Mouse (Mus musculus) forebrain, embryonic 16.5 days (tissue): ENCODE data around the gene Mov10. TPM values are rescaled to one million over a fixed set of nuclear protein-coding genes. Genes with fewer than 3 reads are reported as not detected.
"Not testable (repeated sequence)": the region's sequence is repeated elsewhere in the genome, so short reads cannot be mapped to it uniquely, and the experiment has no call there.

Experiments
- ATAC-seq: fragments of 200-750 bp; cut with Nextera tagmentation; 2 replicates; pipeline ENCODE4 v1.8.0; 2017; ENCODE audit warnings: mild to moderate bottlenecking, moderate library complexity
- H3K27ac ChIP-seq: fragments of 300-500 bp; sonication (generic); 2 replicates; pipeline ENCODE4 v1.5.1; 2014; ENCODE audit warnings: low read length, control low read depth
- H3K27me3 ChIP-seq: fragments of 300-500 bp; sonication (generic); replicated peaks from 2 replicates; pipeline ENCODE4 v1.6.1; 2014; ENCODE audit warnings: low read length; ENCODE audit not compliant: control insufficient read depth, insufficient read depth
- H3K36me3 ChIP-seq: fragments of 300-500 bp; sonication (generic); 2 replicates; pipeline ENCODE4 v1.6.1; 2014; ENCODE audit not compliant: control insufficient read depth, insufficient read depth
- H3K4me1 ChIP-seq: fragments of 300-500 bp; sonication (generic); replicated peaks from 2 replicates; pipeline ENCODE4 v1.6.1; 2014; ENCODE audit warnings: low read length; ENCODE audit not compliant: control insufficient read depth, insufficient read depth
- H3K4me2 ChIP-seq: fragments of 300-500 bp; sonication (generic); 2 replicates; pipeline ENCODE4 v1.6.1; 2014; ENCODE audit warnings: mild to moderate bottlenecking, low read length, control low read depth
- H3K4me3 ChIP-seq: fragments of 300-500 bp; sonication (generic); replicated peaks from 2 replicates; pipeline ENCODE4 v1.5.1; 2014; ENCODE audit warnings: mild to moderate bottlenecking, low read length, control low read depth
- H3K9ac ChIP-seq: fragments of 300-500 bp; sonication (generic); replicated peaks from 2 replicates; pipeline ENCODE4 v1.6.1; 2014; ENCODE audit warnings: low read depth, low read length, control low read depth
- H3K9me3 ChIP-seq: fragments of 300-500 bp; sonication (generic); 2 replicates; pipeline ENCODE4 v1.6.1; 2016; ENCODE audit warnings: low read length; ENCODE audit not compliant: control insufficient read depth
- WGBS: fragments of 180-500 bp; shearing (Covaris S2); extraction: QIAGEN DNeasy Blood & Tissue Kit; methylation state at CpG from one replicate; pipeline ENCODE4 v1.1.7; 2014; 5-methylcytosine and 5-hydroxymethylcytosine counted together
- polyA plus RNA-seq: library from polyadenylated mRNA; unstranded; fragments of >200 nt; fragmentation: Nextera tagmentation; extraction: Ambion mirVana; gene quantifications from 2 replicates; pipeline ENCODE4 v1.2.1, GENCODE M21; 2015

The Mov10 gene
- 7.5 and 8.7 TPM in 2 replicates for polyA plus RNA-seq

DNA sequence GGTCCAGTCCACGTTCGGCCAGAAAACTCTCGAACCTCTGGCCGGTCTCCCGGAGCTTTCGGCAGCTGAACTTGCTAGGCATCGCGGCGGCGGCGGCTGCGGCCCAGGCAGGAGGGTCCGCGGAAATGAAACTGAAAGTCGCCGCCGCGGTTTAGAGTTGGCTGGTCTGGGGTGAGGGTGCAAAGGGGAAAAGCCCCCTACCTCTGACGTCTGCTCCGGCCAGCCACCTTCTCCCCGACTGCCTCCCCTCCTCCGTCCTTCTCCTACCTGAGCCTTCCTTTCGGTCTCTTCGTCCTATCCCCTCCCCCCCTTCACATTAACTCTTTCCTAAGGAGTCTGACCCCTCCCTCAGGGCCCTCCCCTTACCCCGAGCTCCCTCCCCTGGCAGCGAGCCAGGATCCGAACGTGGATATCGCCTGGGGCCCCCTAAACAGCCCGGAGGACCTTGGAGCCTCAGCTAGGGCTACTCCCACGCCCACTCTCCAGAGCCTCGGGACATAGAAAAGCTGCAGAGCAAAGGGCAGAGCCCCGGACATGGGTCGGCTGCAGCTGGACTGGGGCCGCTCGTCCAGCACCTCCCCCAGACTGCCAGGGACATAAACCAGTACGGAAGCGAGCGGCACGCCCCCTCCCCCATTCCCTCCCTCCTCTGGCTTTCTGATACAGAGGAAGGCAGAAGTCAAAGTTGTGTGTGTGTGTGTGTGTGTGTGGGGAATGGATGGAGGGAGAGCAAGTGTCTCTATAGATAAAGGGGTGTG lies at the start of gene Mov10:
TSS of gene Mov10 (minus strand) at position 573 of the 758 bp plus-strand sequence.
- peak within 1 kb of the TSS; percentile 11; the same call in 1 of the 2 replicates for H3K27ac ChIP-seq

DNA sequence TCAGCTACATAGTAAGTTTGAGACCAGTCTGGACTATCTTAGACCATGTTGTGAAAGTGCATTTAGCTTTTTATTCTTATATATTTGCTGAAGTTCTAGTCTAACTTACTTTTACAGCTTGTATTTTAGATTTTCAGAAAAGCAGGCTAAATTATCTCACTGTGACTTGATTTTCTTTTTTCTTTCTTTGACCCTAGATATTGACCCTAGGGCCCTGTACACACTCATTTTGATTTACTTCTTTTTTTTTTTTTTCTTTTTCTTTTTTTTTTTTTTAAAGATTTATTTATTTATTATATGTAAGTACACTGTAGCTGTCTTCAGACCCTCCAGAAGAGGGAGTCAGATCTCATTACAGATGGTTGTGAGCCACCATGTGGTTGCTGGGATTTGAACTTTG lies 48.3 kb upstream of the Mov10 start:
- H3K4me3 ChIP-seq, H3K9ac ChIP-seq, H3K9me3 ChIP-seq, H3K27ac ChIP-seq, H3K4me2 ChIP-seq, H3K36me3 ChIP-seq, ATAC-seq, H3K27me3 ChIP-seq: not testable (repeated sequence)
- H3K4me1 ChIP-seq = peaks cover 30% of the 10 kb centered on the region

More for the DNA sequence above, at the start of gene Mov10:
- Histone ChIP-seq H3K9ac (peak within 1 kb of the TSS; percentile 82), H3K36me3 (no peaks in the 10 kb centered on the region), H3K9me3 (no peaks in the 10 kb centered on the region), H3K27me3 (no peaks in the 10 kb centered on the region), H3K4me1 (peaks cover 11% of the 10 kb centered on the region), H3K4me3 (peak within 1 kb of the TSS; percentile 83), H3K4me2 (peak within 1 kb of the TSS; percentile 98)
- WGBS = 1% methylated on average over 38 of the region's 40 CpGs
- ATAC-seq = peak; percentile 63

DNA sequence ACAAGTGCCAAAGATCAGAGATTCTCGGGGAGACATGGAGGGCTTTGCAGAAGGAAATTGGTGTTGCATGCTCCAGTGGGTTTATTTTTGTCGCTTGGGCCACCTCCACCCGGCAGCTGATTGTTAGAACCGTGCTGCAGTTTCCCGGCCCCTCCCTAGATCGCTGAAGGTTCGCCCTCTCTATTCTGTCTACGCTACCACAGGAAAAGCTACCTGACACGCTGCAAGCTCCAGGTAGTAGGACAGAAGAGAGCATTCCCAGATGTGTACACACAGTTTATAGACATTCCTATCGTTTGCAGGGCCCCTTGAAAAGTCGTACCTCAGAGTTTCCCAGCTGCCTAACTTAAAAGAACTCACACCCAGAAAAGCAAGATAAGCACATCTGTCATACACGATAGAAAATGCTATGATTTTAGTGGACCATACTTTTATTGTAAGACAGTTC lies 47.0 kb upstream of the Mov10 start:
- Histone ChIP-seq H3K36me3 (no peaks in the 10 kb centered on the region), H3K4me1 (peaks cover 33% of the 10 kb centered on the region), H3K27me3 (no peaks in the 10 kb centered on the region), H3K4me2 (peak overlapping the region; percentile 80), H3K4me3 (peak overlapping the region; percentile 76), H3K9me3 (no peaks in the 10 kb centered on the region), H3K27ac (peak overlapping the region; percentile 92), H3K9ac (peak overlapping the region; percentile 90)
- 1% methylated on average over 12 of the region's 12 CpGs for WGBS
- peak; percentile 14 for ATAC-seq

DNA sequence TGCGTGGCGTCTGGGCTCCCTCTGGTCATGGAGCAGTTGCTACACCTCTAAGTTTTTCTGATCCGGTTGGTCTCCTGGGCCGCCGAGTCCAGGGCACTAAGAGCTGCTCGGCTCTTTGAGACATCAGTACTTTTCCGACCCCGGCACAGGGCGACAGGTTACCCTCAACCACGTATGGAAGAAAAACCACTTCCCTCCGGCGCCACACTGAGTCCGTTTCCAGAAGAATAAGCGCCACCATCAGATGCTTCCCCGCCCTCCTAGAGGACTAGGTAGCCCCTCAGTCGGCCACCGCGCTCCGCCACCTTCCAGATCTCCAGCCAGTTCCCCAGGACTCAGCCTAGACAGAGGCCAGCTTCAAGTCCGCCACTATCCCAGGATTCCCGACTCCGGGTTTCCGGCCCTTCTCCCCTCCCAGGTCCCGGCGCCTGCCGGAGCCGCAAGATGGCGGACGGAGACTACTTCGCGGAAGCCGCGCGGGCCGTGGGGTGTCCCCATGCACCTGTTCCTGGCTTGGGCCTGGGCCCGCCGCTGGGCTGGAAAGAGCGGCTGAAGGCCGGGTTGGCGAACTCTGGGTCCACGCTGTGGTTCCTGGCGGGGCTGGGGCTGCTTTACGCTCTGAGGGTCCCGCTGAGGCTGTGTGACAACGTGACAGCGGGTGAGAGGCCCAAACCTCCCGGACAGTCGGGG lies 46.4 kb upstream of the Mov10 start:
- no peaks in the 10 kb centered on the region for H3K27me3 ChIP-seq
- H3K4me1 ChIP-seq = peaks cover 33% of the 10 kb centered on the region
- peak overlapping the region; percentile 80 for H3K4me2 ChIP-seq
- WGBS = under 1% methylated on average over 48 of the region's 48 CpGs
- peak; percentile 92 for ATAC-seq
- H3K9me3 ChIP-seq = no peaks in the 10 kb centered on the region
- peak overlapping the region; percentile 92 for H3K27ac ChIP-seq
- H3K4me3 ChIP-seq = peak overlapping the region; percentile 76
- H3K36me3 ChIP-seq = no peaks in the 10 kb centered on the region
- H3K9ac ChIP-seq = peak overlapping the region; percentile 90

DNA sequence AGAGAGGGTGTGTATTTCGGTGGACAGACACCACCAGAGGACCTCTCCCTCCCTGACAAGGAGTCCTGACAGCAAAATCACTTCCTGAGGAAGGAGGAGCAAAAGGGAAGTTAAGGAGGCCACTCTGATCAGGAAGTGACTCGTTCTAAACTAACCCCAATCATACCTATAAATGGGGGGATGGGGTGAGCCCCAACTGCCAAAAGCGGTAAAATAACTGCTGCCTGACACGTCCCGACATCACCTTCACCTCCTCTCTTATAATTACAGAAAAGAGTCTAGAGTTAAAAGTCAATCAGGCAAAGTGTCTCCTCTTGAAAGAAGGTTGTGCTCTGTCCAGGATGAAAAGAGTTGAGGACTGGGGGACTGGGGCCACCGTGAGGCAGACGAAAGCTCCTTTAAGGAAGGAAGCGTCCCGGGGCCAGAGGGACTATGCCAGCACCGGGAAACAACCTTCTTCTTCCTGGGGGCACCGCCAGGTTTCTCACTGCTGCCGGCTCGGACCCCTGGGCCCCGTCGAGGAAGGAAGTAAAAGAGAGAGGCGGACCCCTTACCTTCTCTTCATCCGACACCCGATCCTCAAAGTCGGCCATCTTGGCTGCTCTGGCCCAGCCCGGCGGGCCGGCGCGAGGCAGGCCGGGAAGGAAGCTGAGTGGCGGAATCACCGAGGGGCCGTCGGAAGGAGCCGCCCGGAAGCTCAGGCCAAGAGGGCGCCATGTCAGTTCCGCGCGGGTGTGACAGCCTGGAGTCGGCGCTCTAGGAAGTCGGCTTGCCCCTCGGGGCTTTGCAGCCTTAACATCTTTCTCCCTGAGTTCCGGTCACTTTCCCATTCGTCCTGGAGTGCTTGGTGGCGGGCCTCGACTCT lies 45.7 kb upstream of the Mov10 start, which contains the start of the genes St7l and Capza1:
TSS of gene St7l (plus strand) at position 220 of the 865 bp plus-strand sequence.
TSS of gene Capza1 (minus strand) at position 720 of the 865 bp plus-strand sequence.
- H3K9ac ChIP-seq = peak within 1 kb of the TSS; percentile 90
- peaks cover 33% of the 10 kb centered on the region for H3K4me1 ChIP-seq
- H3K27ac ChIP-seq = peak within 1 kb of the TSS; percentile 92
- no peaks in the 10 kb centered on the region for H3K9me3 ChIP-seq
- no peaks in the 10 kb centered on the region for H3K36me3 ChIP-seq
- peak; percentile 98 for ATAC-seq
- peak within 1 kb of the TSS; percentile 80 for H3K4me2 ChIP-seq
- peak within 1 kb of the TSS; percentile 76 for H3K4me3 ChIP-seq
- H3K27me3 ChIP-seq = no peaks in the 10 kb centered on the region
- WGBS = under 1% methylated on average over 42 of the region's 43 CpGs

DNA sequence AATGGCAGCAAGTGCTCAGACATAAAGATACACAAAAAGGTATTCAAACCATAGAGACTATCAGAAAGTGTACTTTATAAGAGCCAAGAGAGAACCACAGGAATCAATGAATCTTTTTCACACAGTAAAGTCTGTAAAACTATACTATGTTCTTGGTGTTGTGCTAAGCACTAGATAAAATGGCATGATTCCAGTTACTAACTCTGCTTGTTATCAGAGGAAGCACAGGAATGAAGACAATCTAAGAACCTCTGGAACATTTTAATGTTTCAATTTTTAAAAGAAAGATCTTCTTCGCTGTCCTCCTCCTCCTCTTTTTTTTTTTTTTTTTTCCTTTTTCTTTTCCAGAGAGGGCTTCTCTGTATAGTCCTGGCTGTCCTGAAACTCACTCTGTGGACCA lies 40.2 kb upstream of the Mov10 start:
- H3K27me3 ChIP-seq = no peaks in the 10 kb centered on the region
- no peak overlapping the region for H3K9ac ChIP-seq
- H3K4me1 ChIP-seq = peaks cover 20% of the 10 kb centered on the region
- H3K36me3 ChIP-seq = no peaks in the 10 kb centered on the region
- H3K4me2 ChIP-seq = no peak overlapping the region
- no peak overlapping the region for H3K27ac ChIP-seq
- no peak for ATAC-seq
- no peaks in the 10 kb centered on the region for H3K9me3 ChIP-seq
- 95% methylated on average over 1 of the region's 1 CpGs for WGBS
- no peak overlapping the region for H3K4me3 ChIP-seq

DNA sequence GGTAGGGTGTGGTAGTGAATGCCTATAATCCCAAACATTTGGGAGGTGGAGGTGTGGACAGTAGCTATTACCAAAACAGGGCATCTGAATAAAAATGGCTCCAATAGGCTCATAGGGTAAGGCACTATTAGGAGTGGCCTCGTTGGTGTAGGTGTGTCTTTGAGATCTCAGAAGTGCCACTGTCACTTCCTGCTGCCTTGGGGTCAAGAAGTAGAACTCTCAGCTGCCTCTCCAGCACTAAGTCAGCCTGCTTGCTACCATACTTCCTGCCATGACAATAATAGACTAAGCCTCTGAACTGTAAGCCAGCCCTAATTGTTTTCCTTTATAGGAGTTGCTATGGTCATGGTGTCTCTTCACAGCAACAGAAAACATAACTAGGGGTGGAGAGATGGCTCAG lies 37.7 kb upstream of the Mov10 start:
- H3K36me3 ChIP-seq = no peaks in the 10 kb centered on the region
- no peak overlapping the region for H3K4me2 ChIP-seq
- no peak for ATAC-seq
- H3K27ac ChIP-seq = no peak overlapping the region
- WGBS = 90% methylated on average over 1 of the region's 1 CpGs
- no peaks in the 10 kb centered on the region for H3K9me3 ChIP-seq
- H3K9ac ChIP-seq = no peak overlapping the region
- H3K4me3 ChIP-seq = no peak overlapping the region
- no peaks in the 10 kb centered on the region for H3K27me3 ChIP-seq
- H3K4me1 ChIP-seq = peaks cover 2% of the 10 kb centered on the region

DNA sequence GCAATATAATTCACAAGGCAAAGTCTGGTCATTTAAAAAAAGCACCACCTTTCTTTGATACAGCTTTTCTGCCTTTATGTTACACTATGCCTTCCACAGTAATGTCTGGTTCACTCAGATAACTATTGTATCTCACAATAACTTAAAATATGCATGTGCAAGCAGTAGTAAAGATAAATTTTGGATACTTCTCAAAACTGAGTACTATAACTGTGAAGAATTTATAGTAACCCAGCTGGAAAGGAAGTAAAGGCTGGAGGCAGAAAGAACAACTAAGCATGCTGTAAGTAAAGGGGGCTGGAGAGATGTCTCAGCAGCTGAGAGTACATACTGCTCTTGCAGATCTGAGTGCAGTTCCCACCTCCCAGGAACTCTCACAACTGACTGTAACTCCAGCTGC lies 36.5 kb upstream of the Mov10 start:
- Histone ChIP-seq H3K36me3 (no peaks in the 10 kb centered on the region), H3K4me2 (no peak overlapping the region), H3K9ac (no peak overlapping the region), H3K27ac (no peak overlapping the region), H3K4me3 (no peak overlapping the region), H3K4me1 (no peaks in the 10 kb centered on the region), H3K27me3 (no peaks in the 10 kb centered on the region), H3K9me3 (no peaks in the 10 kb centered on the region)
- no peak for ATAC-seq

DNA sequence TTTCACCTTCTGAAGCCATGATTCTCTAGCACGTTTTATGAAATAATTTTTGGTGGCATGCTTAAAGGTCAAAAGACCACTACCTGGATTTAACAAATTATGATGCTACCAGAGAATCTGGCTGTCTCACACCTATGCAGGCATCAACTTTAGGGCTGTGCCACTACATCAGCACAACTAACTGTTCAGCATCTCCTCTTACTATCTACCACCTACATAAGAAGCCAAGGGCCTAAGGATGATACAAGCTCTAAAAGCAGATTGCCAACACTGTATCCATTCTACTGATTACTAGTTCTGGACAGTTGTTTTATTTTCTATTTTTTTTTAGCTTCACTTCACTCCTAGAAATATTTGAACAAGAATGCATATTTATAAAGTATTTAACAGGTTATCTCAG lies 36.1 kb upstream of the Mov10 start:
- Histone ChIP-seq H3K4me1 (no peaks in the 10 kb centered on the region), H3K4me3 (no peak overlapping the region), H3K36me3 (no peaks in the 10 kb centered on the region), H3K27me3 (no peaks in the 10 kb centered on the region), H3K9me3 (no peaks in the 10 kb centered on the region), H3K4me2 (no peak overlapping the region), H3K27ac (no peak overlapping the region), H3K9ac (no peak overlapping the region)
- no peak for ATAC-seq
- 96% methylated on average over 1 of the region's 1 CpGs for WGBS
